Mouse (Mus musculus): ENCODE data around the gene Fbxo6.

DNA sequence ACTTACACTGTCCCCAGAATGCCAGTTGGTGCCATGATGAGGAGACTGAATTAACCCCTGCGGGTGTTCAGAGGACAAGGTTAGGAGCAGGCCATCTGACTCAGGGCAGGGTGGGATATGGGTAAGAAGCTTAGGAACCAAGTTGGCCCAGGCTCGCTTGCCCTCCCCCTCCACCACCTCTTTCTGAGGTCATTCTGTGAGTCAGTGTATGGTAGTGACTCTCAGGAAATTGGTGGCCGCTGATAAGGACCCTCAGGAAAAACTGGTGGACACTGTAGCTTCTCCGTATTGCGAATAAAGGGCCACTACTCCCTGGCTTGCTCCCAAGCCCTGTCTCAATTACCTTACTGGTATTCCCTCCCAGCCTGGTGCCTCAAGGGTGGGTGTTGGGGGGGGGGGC is 42.7 kb downstream of the Fbxo6 start:
- TF ChIP-seq MYOG (IDR thresholded peaks at IDR 0.05; ENCODE audit: control insufficient read depth in 1 of 3, insufficient read depth in 1 of 3, insufficient read length in 2 of 3, low read depth in 2 of 3), result no peak
- no peak for TF ChIP-seq POLR2AphosphoS2 (IDR thresholded peaks at IDR 0.05; ENCODE audit: insufficient read length, low read depth)
- no peak for TF ChIP-seq TCF12 (IDR thresholded peaks at IDR 0.05; ENCODE audit: insufficient read depth, poor library complexity, severe bottlenecking)
- TF ChIP-seq POLR2A (IDR thresholded peaks at IDR 0.05; ENCODE audit: insufficient read length, low read depth), result no peak
- TF ChIP-seq REST (IDR thresholded peaks at IDR 0.05; ENCODE audit: insufficient read depth, insufficient read length), result no peak

All from myocyte (in vitro differentiated cells).